Mouse (Mus musculus): Measurements from ENCODE around the gene Zpbp.
A peak's percentile ranks its signal among the peaks of the same experiment; 100 is the strongest.

GRCm38 (mm10) chr11:11239346-11239745, 222.9 kb downstream of the Zpbp start:
- TF ChIP-seq CTCF (IDR thresholded peaks at IDR 0.05; ENCODE audit: low read depth) (peak; percentile 66), EP300 (IDR thresholded peaks at IDR 0.05; ENCODE audit: low read depth) (no peak)

Measured in liver, postnatal 0 days (tissue).